Mouse (Mus musculus) heart, adult 2 months (tissue): ENCODE results near the gene Kirrel3. TPM values are rescaled to one million over a fixed set of nuclear protein-coding genes. Genes with fewer than 3 reads are reported as not detected.

Experiments used
- DNase-seq, 2 experiments: peaks; one replicate each; pipeline ENCODE4 v3.0.0; 2021
- H3K27ac ChIP-seq: fragments of 200-600 bp; 2 replicates; pipeline ENCODE4 v1.8.1; 2022
- H3K27me3 ChIP-seq: fragments of 200-500 bp; 2 replicates; pipeline ENCODE4 v1.6.1; 2012; ENCODE audit warnings: mild to moderate bottlenecking, low read length, inconsistent platforms, mixed read lengths; ENCODE audit not compliant: control insufficient read depth, insufficient read depth
- H3K36me3 ChIP-seq: fragments of 200-500 bp; 2 replicates; pipeline ENCODE4 v1.6.1; 2012; ENCODE audit warnings: low read length, inconsistent platforms; ENCODE audit not compliant: control insufficient read depth, insufficient read depth
- H3K4me1 ChIP-seq: fragments of 200-500 bp; 2 replicates; pipeline ENCODE4 v1.6.1; 2011; ENCODE audit warnings: low read length; ENCODE audit not compliant: control insufficient read depth, insufficient read depth
- H3K4me3 ChIP-seq: fragments of 200-600 bp; 2 replicates; pipeline ENCODE4 v1.8.1; 2022
- H3K79me2 ChIP-seq: fragments of 200-500 bp; replicated peaks from 2 replicates; pipeline ENCODE4 v1.6.1; 2012; ENCODE audit warnings: mild to moderate bottlenecking, inconsistent platforms, low read length, moderate library complexity, mixed read lengths; ENCODE audit not compliant: control insufficient read depth, insufficient read depth
- H3K9ac ChIP-seq: fragments of 200-500 bp; 2 replicates; pipeline ENCODE4 v1.6.1; 2012; ENCODE audit warnings: low read depth, mild to moderate bottlenecking, control low read depth, inconsistent platforms, low read length, mixed read lengths
- CTCF ChIP-seq: fragments of 200-600 bp; IDR thresholded peaks from 2 replicates; pipeline ENCODE4 v1.8.1; 2022; ENCODE audit warnings: antibody characterized with exemption, mild to moderate bottlenecking, moderate library complexity
- EP300 ChIP-seq: fragments of 200-500 bp; IDR thresholded peaks from 2 replicates; pipeline ENCODE4 v1.6.1; 2011; ENCODE audit warnings: low read depth, low read length, control low read depth; ENCODE audit not compliant: insufficient read depth
- POLR2A ChIP-seq: fragments of 200-500 bp; IDR thresholded peaks from 2 replicates; pipeline ENCODE4 v1.6.1; 2011; ENCODE audit warnings: mild to moderate bottlenecking, low read depth, low read length, control low read depth; ENCODE audit not compliant: insufficient read depth
- WGBS: fragments of 180-500 bp; shearing (Covaris S2); methylation state at CpG from one replicate; pipeline ENCODE4 v1.1.7; 2018; 5-methylcytosine and 5-hydroxymethylcytosine counted together
- intact Hi-C: fragments of 180-260 bp; cut with DNase I; formaldehyde crosslinking; loops from one replicate; pipeline ENCODE4 v1.15.1; 2025
- polyA plus RNA-seq: library from polyadenylated mRNA; depleted of rRNA; stranded (reverse); fragments of >200 nt; gene quantifications from 2 replicates; pipeline ENCODE4 v1.2.3, GENCODE M21; 2012
- total RNA-seq, 2 experiments: library from RNA; stranded (reverse); gene quantifications; 2 replicates each; pipeline ENCODE4 v1.2.3; 2021

The Kirrel3 gene
- total and polyA plus RNA-seq, 3 experiments = 0.18 to 0.59 (median 0.57) TPM

DNA sequence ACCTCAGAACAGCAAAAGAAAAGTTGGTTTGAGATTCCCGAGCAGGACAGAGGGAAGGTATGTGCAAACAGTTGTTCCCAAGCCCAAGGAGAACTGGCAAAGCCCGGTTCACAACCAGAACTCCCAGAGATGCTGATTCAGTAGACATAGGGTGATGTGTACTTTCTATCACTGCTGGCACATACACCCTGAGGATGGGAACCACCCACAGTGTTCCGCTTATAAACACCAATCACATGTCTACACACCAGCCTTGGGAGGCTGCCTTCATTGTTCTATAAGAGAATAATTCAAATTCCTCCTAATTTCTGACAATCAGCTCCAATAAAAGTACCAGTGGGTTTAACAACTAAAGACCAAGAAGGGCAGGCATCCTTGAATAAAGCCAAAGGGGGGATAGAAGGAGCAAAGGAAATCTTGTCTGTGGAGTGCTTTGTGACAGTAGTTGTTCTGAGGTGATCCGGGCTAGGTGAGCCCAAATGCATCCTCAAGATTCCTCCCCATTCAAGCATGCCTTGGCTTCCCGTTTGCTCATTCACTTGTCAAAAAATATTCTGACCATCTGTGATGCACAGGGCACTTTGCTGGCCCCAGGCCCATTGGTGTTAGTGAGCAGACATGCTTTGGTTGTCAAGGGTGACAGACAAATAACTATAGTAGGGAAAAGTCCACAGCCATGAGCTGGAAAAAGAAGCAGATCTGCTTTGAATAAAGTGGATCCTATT lies 266.5 kb downstream of the Kirrel3 start:
- peaks cover 2% of the 10 kb centered on the region for H3K4me1 ChIP-seq
- H3K27me3 ChIP-seq = no peaks in the 10 kb centered on the region
- no peak overlapping the region for H3K4me3 ChIP-seq
- H3K9ac ChIP-seq = no peak overlapping the region
- WGBS = 72% methylated on average over 5 of the region's 5 CpGs
- no peak for DNase-seq
- TF ChIP-seq CTCF (no peak), EP300 (no peak), POLR2A (no peak)
- intact Hi-C loops = loop anchor here (2.0 to 5.0 kb wide), 2 partner anchors 91 to 265 kb away; no protein-coding TSS in a partner anchor
- H3K79me2 ChIP-seq = no peaks in the 10 kb centered on the region
- H3K36me3 ChIP-seq = no peaks in the 10 kb centered on the region
- no peak overlapping the region for H3K27ac ChIP-seq

DNA sequence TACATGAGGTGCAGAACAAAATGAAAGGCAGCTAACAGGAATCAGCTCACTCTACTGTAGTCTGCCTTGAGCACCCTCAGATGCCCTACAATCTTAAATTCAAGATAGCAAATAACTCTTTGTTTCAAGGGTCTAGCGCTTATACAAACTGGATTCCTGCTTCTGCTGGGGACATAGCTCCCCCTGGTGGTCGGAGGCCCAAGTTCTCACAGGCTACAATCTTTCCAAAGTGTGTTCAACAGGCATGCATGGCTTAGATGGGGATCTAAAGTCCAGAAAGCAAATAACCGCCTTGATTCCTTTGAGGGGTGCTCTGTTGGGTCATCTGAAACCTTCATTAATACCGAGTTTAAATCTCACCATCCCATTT lies 267.1 kb downstream of the Kirrel3 start:
- peak; percentile 45 to 72 for DNase-seq

DNA sequence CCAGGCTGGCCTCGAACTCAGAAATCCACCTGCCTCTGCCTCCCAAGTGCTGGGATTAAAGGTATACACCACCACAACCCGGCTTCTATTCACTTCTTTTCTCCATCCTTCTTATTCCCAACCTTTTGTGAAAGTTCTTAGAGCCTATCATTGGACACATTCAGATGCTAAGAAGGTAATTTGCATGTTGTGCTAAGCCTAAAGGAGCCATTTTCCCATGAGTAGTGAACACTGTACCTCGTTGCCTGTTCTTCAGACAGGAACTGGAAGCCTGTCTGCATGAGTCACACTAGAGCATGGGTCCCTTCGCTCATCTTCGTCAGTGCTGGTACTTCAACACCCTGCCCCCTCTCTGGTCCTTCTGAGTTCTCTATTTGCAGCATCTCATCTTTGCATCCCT lies 268.2 kb downstream of the Kirrel3 start:
- intact Hi-C loops = loop anchor here (1.0 to 5.0 kb wide), 3 partner anchors 93 to 263 kb away; no protein-coding TSS in a partner anchor
- WGBS = 64% methylated on average over 5 of the region's 5 CpGs
- Histone ChIP-seq H3K4me3 (no peak overlapping the region), H3K36me3 (no peaks in the 10 kb centered on the region), H3K79me2 (no peaks in the 10 kb centered on the region), H3K27me3 (no peaks in the 10 kb centered on the region), H3K9ac (no peak overlapping the region), H3K27ac (no peak overlapping the region), H3K4me1 (peaks cover 2% of the 10 kb centered on the region)
- no peak for DNase-seq
- TF ChIP-seq POLR2A (no peak), EP300 (no peak), CTCF (no peak)

More for the DNA sequence above, 267.1 kb downstream of the Kirrel3 start:
- peaks cover 2% of the 10 kb centered on the region for H3K4me1 ChIP-seq
- no peak overlapping the region for H3K4me3 ChIP-seq
- H3K27me3 ChIP-seq = no peaks in the 10 kb centered on the region
- H3K79me2 ChIP-seq = no peaks in the 10 kb centered on the region
- H3K27ac ChIP-seq = no peak overlapping the region
- H3K9ac ChIP-seq = no peak overlapping the region
- 12% methylated on average over 4 of the region's 4 CpGs for WGBS
- intact Hi-C loops = loop anchor here (1.0 to 5.0 kb wide), 3 partner anchors 92 to 265 kb away; no protein-coding TSS in a partner anchor
- H3K36me3 ChIP-seq = no peaks in the 10 kb centered on the region
- no peak for TF ChIP-seq POLR2A
- TF ChIP-seq CTCF = peak; percentile 93
- no peak for TF ChIP-seq EP300

DNA sequence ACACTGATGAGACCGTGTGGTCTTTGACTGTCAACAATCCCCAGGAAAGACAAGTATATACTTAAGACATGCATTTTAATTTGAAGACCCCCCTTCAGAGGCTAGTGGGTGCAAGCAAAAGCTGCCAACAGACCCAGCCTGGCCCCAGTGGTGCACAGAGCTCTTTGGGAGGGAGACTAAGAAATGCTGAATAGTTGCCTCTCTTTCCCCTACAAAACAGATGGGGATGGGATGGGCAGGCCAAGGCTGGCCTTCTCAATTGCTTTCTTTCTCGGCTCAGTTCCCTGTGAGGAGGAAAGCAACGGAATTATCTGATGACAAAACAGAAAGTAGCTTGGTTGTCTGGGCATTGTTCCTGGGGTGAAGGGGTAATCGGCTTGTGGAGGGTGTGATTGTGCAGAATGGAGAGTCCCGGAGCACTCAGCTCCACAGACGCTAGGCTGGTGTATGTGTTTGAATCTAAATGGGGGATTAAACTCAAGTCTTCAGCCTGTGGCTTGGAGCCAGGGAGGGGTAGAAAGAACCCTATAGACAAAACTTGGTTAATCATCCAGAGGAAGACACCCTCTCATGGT lies 268.9 kb downstream of the Kirrel3 start:
- WGBS = 63% methylated on average over 6 of the region's 6 CpGs
- TF ChIP-seq EP300 (no peak), CTCF (no peak), POLR2A (no peak)
- Histone ChIP-seq H3K4me1 (peaks cover 2% of the 10 kb centered on the region; the same call in 1 of the 2 replicates), H3K4me3 (no peak overlapping the region), H3K27ac (no peak overlapping the region), H3K27me3 (no peaks in the 10 kb centered on the region), H3K9ac (no peak overlapping the region), H3K36me3 (no peaks in the 10 kb centered on the region), H3K79me2 (no peaks in the 10 kb centered on the region)
- intact Hi-C loops = loop anchor here (5.0 kb wide), 1 partner anchor 263 kb away; no protein-coding TSS in a partner anchor
- DNase-seq = no peak

DNA sequence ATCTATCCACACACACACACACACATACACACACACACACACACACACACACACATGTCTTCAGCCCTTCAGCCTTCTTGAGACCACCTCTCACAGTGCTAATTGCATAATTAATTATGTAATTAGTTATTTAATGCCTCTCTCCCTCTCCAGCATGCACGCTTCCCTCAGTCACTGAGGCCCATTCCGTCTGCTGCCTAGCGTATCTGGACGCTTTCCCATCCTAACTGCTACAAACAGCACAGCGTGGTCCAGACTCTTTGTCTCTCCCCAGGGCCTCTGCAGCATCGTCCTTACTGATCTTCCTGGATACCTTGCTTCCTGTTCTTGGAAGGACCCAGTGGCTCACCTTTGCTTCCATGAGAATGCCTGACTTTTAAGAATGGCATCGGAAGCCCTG lies 270.4 kb downstream of the Kirrel3 start:
- H3K4me1 ChIP-seq = no peaks in the 10 kb centered on the region
- WGBS = 87% methylated on average over 7 of the region's 7 CpGs
- TF ChIP-seq POLR2A = no peak
- TF ChIP-seq EP300 = no peak
- no peak for TF ChIP-seq CTCF
- no peak for DNase-seq
- H3K79me2 ChIP-seq = no peaks in the 10 kb centered on the region
- no peak overlapping the region for H3K27ac ChIP-seq
- no peak overlapping the region for H3K4me3 ChIP-seq
- H3K9ac ChIP-seq = no peak overlapping the region
- intact Hi-C loops = no loop called here
- no peaks in the 10 kb centered on the region for H3K36me3 ChIP-seq
- H3K27me3 ChIP-seq = no peaks in the 10 kb centered on the region

DNA sequence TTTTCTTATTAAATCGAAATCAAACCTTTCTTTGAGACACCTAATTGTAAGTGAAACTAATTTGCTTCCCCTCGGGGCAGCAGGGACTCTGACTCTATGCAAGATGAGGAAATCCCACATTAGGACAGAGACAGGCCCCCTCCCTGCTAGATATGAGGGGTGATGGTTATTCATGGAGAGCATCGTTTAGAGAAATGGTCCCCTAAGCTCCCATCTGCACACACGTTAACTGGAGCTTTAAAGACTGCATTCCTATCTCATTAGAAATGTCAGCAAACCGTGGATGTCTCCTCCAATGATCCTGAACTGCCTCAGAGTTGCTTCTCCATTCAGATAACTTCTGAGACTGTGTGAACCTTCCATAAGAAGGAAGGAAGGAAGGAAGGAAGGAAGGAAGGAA lies 273.2 kb downstream of the Kirrel3 start:
- no peak overlapping the region for H3K27ac ChIP-seq
- no peaks in the 10 kb centered on the region for H3K36me3 ChIP-seq
- no peak for DNase-seq
- H3K4me3 ChIP-seq = no peak overlapping the region
- intact Hi-C loops = no loop called here
- no peaks in the 10 kb centered on the region for H3K79me2 ChIP-seq
- WGBS = 60% methylated on average over 5 of the region's 5 CpGs
- H3K4me1 ChIP-seq = no peaks in the 10 kb centered on the region
- no peak overlapping the region for H3K9ac ChIP-seq
- TF ChIP-seq EP300 = no peak
- no peak for TF ChIP-seq POLR2A
- no peak for TF ChIP-seq CTCF
- H3K27me3 ChIP-seq = no peaks in the 10 kb centered on the region
